Comparison of ENCODE assay signal across 16 mouse cellular contexts in genomic region chr1:151997591-151997990, GRCm38 (mm10).
"Had no signal": no experiment of that assay in that cellular context is flagged by ENCODE, and none has a peak within 500 bp of the region (broad histone marks: within the 10 kb centered on the region; RNA-seq: fewer than 3 reads in every experiment).

No protein-coding gene starts in this region.

- DNase-seq: kidney, adult 9 months; kidney, postnatal 36 days; layer of hippocampus, adult 9-11 months; lung, adult 2 months; lung, postnatal 4 days; spleen, adult 18-20 months; thymus, adult 18-20 months; thymus, postnatal 25 days had no signal

- H3K4me3 ChIP-seq: limb, embryonic 12.5 days; liver, embryonic 15.5 days; midbrain, embryonic 13.5 days; myocyte; neural tube, embryonic 15.5 days had no signal

- ATAC-seq: intestine, postnatal 0 days; lung, postnatal 0 days; midbrain, embryonic 13.5 days had no signal

- H3K4me1 ChIP-seq: liver, embryonic 15.5 days had no signal

- H3K36me3 ChIP-seq: limb, embryonic 12.5 days; liver, embryonic 15.5 days; midbrain, embryonic 13.5 days; neural tube, embryonic 15.5 days had no signal

- H3K27ac ChIP-seq: kidney, postnatal 0 days; limb, embryonic 12.5 days; liver, embryonic 15.5 days; midbrain, embryonic 13.5 days; neural tube, embryonic 15.5 days had no signal
